Mouse (Mus musculus): ENCODE measurements at regions not wholly inside any gene's neighbourhood (a gene's known extent, or its start where the extent isn't known, plus 50 kb on each side); places are given as distances from the start of the nearest gene placed in this dataset.
A peak's percentile ranks its signal among the peaks of the same experiment; 100 is the strongest.

- Histone ChIP-seq H3K4me3 (replicated peaks; ENCODE audit: low read length) (no peak overlapping the region), H3K9ac (ENCODE audit: low read length) (no peak overlapping the region), H3K27me3 (ENCODE audit: control insufficient read depth, insufficient read depth, low read length) (no peaks in the 10 kb centered on the region), H3K27ac (ENCODE audit: low read length) (no peak overlapping the region), H3K4me2 (ENCODE audit: low read depth, low read length) (no peak overlapping the region), H3K36me3 (ENCODE audit: control insufficient read depth, insufficient read depth, low read length) (no peaks in the 10 kb centered on the region), H3K9me3 (replicated peaks; ENCODE audit: control insufficient read depth, low read length) (no peaks in the 10 kb centered on the region), H3K4me1 (ENCODE audit: control insufficient read depth, insufficient read depth, low read length) (no peaks in the 10 kb centered on the region)
- 23% methylated on average over 3 of the region's 3 CpGs for WGBS
- ATAC-seq (ENCODE audit: insufficient read depth, low FRiP score): peak; percentile 66
Observed at GRCm38 (mm10) chr7:137909456-137909855, 472.0 kb downstream of the Glrx3 start.

GRCm38 (mm10) chr7:137913551-137914105, 476.2 kb downstream of the Glrx3 start:
- no peaks in the 10 kb centered on the region for H3K36me3 ChIP-seq (ENCODE audit: control insufficient read depth, insufficient read depth, low read length)
- H3K4me1 ChIP-seq (ENCODE audit: control insufficient read depth, insufficient read depth, low read length): no peaks in the 10 kb centered on the region
- no peak overlapping the region for H3K4me2 ChIP-seq (ENCODE audit: low read depth, low read length)
- H3K9me3 ChIP-seq (replicated peaks; ENCODE audit: control insufficient read depth, low read length): no peaks in the 10 kb centered on the region
- no peaks in the 10 kb centered on the region for H3K27me3 ChIP-seq (ENCODE audit: control insufficient read depth, insufficient read depth, low read length)
- ATAC-seq (ENCODE audit: insufficient read depth, low FRiP score): no peak
- 59% methylated on average over 4 of the region's 4 CpGs for WGBS
- no peak overlapping the region for H3K9ac ChIP-seq (ENCODE audit: low read length)
- H3K4me3 ChIP-seq (replicated peaks; ENCODE audit: low read length): no peak overlapping the region
- H3K27ac ChIP-seq (ENCODE audit: low read length): no peak overlapping the region

GRCm38 (mm10) chr7:137914506-137914905, 477.1 kb downstream of the Glrx3 start:
- no peaks in the 10 kb centered on the region for H3K27me3 ChIP-seq (ENCODE audit: control insufficient read depth, insufficient read depth, low read length)
- H3K27ac ChIP-seq (ENCODE audit: low read length): no peak overlapping the region
- ATAC-seq (ENCODE audit: insufficient read depth, low FRiP score): no peak
- no peak overlapping the region for H3K4me2 ChIP-seq (ENCODE audit: low read depth, low read length)
- H3K4me1 ChIP-seq (ENCODE audit: control insufficient read depth, insufficient read depth, low read length): no peaks in the 10 kb centered on the region
- no peaks in the 10 kb centered on the region for H3K9me3 ChIP-seq (replicated peaks; ENCODE audit: control insufficient read depth, low read length)
- 85% methylated on average over 5 of the region's 5 CpGs for WGBS
- H3K36me3 ChIP-seq (ENCODE audit: control insufficient read depth, insufficient read depth, low read length): no peaks in the 10 kb centered on the region
- H3K9ac ChIP-seq (ENCODE audit: low read length): no peak overlapping the region
- H3K4me3 ChIP-seq (replicated peaks; ENCODE audit: low read length): no peak overlapping the region

DNA sequence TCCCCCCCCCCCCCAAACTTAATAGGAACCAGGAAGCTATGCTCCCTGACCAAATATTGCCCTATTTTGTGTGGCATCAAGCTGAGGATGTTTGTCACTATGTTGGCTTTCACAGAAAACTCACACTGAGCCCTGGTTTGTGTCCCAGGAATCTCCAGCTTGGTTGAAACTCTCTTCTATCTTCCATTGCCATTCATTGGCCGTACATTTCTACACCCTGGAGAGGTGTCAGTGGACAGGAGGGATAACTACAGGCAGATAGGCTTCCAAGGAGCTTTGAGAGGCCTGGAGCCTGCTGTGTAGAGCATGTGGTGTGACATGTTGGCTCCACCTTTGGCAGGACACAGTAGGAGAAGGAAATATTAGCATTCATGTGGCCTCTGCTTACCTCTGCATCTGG, 478.9 kb downstream of the Glrx3 start:
- H3K9ac ChIP-seq (ENCODE audit: low read length): no peak overlapping the region
- no peaks in the 10 kb centered on the region for H3K36me3 ChIP-seq (ENCODE audit: control insufficient read depth, insufficient read depth, low read length)
- no peak overlapping the region for H3K4me2 ChIP-seq (ENCODE audit: low read depth, low read length)
- no peak for ATAC-seq (ENCODE audit: insufficient read depth, low FRiP score)
- H3K9me3 ChIP-seq (replicated peaks; ENCODE audit: control insufficient read depth, low read length): no peaks in the 10 kb centered on the region
- H3K27ac ChIP-seq (ENCODE audit: low read length): no peak overlapping the region
- 80% methylated on average over 1 of the region's 1 CpGs for WGBS
- no peaks in the 10 kb centered on the region for H3K27me3 ChIP-seq (ENCODE audit: control insufficient read depth, insufficient read depth, low read length)
- no peak overlapping the region for H3K4me3 ChIP-seq (replicated peaks; ENCODE audit: low read length)
- H3K4me1 ChIP-seq (ENCODE audit: control insufficient read depth, insufficient read depth, low read length): no peaks in the 10 kb centered on the region

- WGBS: 41% methylated on average over 7 of the region's 7 CpGs
- Histone ChIP-seq H3K36me3 (ENCODE audit: control insufficient read depth, insufficient read depth, low read length) (no peaks in the 10 kb centered on the region), H3K27me3 (ENCODE audit: control insufficient read depth, insufficient read depth, low read length) (no peaks in the 10 kb centered on the region), H3K4me3 (replicated peaks; ENCODE audit: low read length) (no peak overlapping the region), H3K4me2 (ENCODE audit: low read depth, low read length) (no peak overlapping the region), H3K4me1 (ENCODE audit: control insufficient read depth, insufficient read depth, low read length) (0 out of 2 replicates have a peak, but pooled peaks cover 3% of the 10 kb centered on the region), H3K27ac (ENCODE audit: low read length) (no peak overlapping the region), H3K9me3 (replicated peaks; ENCODE audit: control insufficient read depth, low read length) (no peaks in the 10 kb centered on the region), H3K9ac (ENCODE audit: low read length) (no peak overlapping the region)
- ATAC-seq (ENCODE audit: insufficient read depth, low FRiP score): peak; percentile 71; the same call in 1 of the 2 replicates
Observed at GRCm38 (mm10) chr7:137924464-137925167, 472.9 kb downstream of the Tcerg1l start.

DNA sequence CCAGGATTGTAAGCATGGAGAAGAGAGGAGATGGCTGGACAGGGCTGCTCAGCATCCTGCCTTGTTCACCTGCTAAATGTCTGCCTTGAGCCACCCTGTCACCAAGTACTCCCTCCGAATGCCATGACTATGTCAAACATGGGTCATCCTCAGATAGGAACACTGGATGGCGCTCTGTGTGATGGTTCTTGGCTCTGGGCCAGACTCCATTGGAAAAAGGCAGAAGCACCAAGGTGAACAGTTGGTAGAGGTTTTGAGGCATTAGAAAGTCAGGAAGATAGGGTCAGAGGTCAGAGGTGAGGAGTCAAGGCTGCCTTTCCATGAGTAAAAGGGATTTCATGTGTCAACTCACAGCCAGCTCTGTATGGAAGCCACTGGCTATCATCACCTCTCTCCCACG, 471.9 kb downstream of the Tcerg1l start:
- Histone ChIP-seq H3K4me2 (ENCODE audit: low read depth, low read length) (no peak overlapping the region), H3K27ac (ENCODE audit: low read length) (no peak overlapping the region), H3K9ac (ENCODE audit: low read length) (no peak overlapping the region), H3K36me3 (ENCODE audit: control insufficient read depth, insufficient read depth, low read length) (no peaks in the 10 kb centered on the region), H3K9me3 (replicated peaks; ENCODE audit: control insufficient read depth, low read length) (no peaks in the 10 kb centered on the region), H3K27me3 (ENCODE audit: control insufficient read depth, insufficient read depth, low read length) (no peaks in the 10 kb centered on the region), H3K4me1 (ENCODE audit: control insufficient read depth, insufficient read depth, low read length) (peaks cover 7% of the 10 kb centered on the region; the same call in 1 of the 2 replicates), H3K4me3 (replicated peaks; ENCODE audit: low read length) (no peak overlapping the region)
- no peak for ATAC-seq (ENCODE audit: insufficient read depth, low FRiP score)
- 75% methylated on average over 3 of the region's 3 CpGs for WGBS

DNA sequence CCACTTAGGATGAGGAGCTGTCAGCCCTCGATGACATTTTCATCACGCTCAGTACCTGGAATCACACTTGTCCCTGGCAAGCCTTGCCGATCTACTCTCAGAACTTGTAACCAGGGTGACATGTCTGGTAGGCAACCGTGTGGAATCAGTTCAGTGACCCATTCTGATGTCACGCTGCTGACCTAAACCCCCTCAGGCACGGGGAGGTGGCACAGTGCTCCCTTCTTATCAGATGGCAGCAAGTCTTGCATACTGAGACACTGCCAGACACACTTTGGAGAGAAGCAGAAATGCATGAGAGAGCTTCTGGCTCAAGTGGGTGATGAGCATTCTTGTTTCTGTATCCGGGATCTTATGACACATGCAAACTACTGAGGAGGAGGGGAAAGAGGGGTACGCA, 470.2 kb downstream of the Tcerg1l start:
- H3K4me2 ChIP-seq (ENCODE audit: low read depth, low read length): no peak overlapping the region
- H3K9me3 ChIP-seq (replicated peaks; ENCODE audit: control insufficient read depth, low read length): no peaks in the 10 kb centered on the region
- H3K4me1 ChIP-seq (ENCODE audit: control insufficient read depth, insufficient read depth, low read length): peaks cover 7% of the 10 kb centered on the region; the same call in 1 of the 2 replicates
- no peak for ATAC-seq (ENCODE audit: insufficient read depth, low FRiP score)
- H3K9ac ChIP-seq (ENCODE audit: low read length): no peak overlapping the region
- H3K27ac ChIP-seq (ENCODE audit: low read length): no peak overlapping the region
- no peaks in the 10 kb centered on the region for H3K27me3 ChIP-seq (ENCODE audit: control insufficient read depth, insufficient read depth, low read length)
- 65% methylated on average over 8 of the region's 8 CpGs for WGBS
- H3K36me3 ChIP-seq (ENCODE audit: control insufficient read depth, insufficient read depth, low read length): no peaks in the 10 kb centered on the region
- no peak overlapping the region for H3K4me3 ChIP-seq (replicated peaks; ENCODE audit: low read length)

GRCm38 (mm10) chr7:137930200-137930599, 467.3 kb downstream of the Tcerg1l start:
- H3K9me3 ChIP-seq (replicated peaks; ENCODE audit: control insufficient read depth, low read length): no peaks in the 10 kb centered on the region
- no peaks in the 10 kb centered on the region for H3K27me3 ChIP-seq (ENCODE audit: control insufficient read depth, insufficient read depth, low read length)
- H3K36me3 ChIP-seq (ENCODE audit: control insufficient read depth, insufficient read depth, low read length): no peaks in the 10 kb centered on the region
- H3K9ac ChIP-seq (ENCODE audit: low read length): no peak overlapping the region
- no peak overlapping the region for H3K4me2 ChIP-seq (ENCODE audit: low read depth, low read length)
- H3K4me1 ChIP-seq (ENCODE audit: control insufficient read depth, insufficient read depth, low read length): peaks cover 4% of the 10 kb centered on the region; the same call in 1 of the 2 replicates
- ATAC-seq (ENCODE audit: insufficient read depth, low FRiP score): no peak
- H3K27ac ChIP-seq (ENCODE audit: low read length): no peak overlapping the region
- 25% methylated on average over 7 of the region's 7 CpGs for WGBS
- no peak overlapping the region for H3K4me3 ChIP-seq (replicated peaks; ENCODE audit: low read length)

DNA sequence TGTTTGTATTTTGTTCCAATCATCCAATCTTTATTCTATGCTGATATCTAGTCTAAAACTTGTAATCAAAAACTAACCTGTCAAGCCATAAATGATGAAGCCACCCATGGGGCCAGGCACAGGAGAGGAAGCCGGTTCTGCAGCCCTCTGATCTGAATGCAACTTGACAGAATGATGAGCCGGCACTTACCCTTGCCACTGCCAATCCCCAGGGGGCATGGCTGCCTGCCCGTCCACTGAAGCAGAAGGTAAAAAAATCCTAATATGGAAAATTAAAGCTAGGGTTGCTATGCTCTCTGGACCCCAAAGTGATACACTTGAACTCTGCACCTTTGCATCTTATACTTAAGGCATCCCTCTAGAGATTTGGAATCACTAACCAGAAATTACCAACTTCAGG, 461.6 kb downstream of the Tcerg1l start:
- H3K4me1 ChIP-seq (ENCODE audit: control insufficient read depth, insufficient read depth, low read length): no peaks in the 10 kb centered on the region
- H3K9ac ChIP-seq (ENCODE audit: low read length): no peak overlapping the region
- no peaks in the 10 kb centered on the region for H3K9me3 ChIP-seq (replicated peaks; ENCODE audit: control insufficient read depth, low read length)
- H3K27me3 ChIP-seq (ENCODE audit: control insufficient read depth, insufficient read depth, low read length): no peaks in the 10 kb centered on the region
- H3K4me2 ChIP-seq (ENCODE audit: low read depth, low read length): no peak overlapping the region
- no peak for ATAC-seq (ENCODE audit: insufficient read depth, low FRiP score)
- WGBS: 53% methylated on average over 3 of the region's 3 CpGs
- no peak overlapping the region for H3K4me3 ChIP-seq (replicated peaks; ENCODE audit: low read length)
- H3K36me3 ChIP-seq (ENCODE audit: control insufficient read depth, insufficient read depth, low read length): no peaks in the 10 kb centered on the region
- H3K27ac ChIP-seq (ENCODE audit: low read length): no peak overlapping the region
